Mouse (Mus musculus) C2C12 (cell line): ENCODE data around the gene Hnrnpa3.

Source experiments
- CEBPB ChIP-seq: IDR thresholded peaks from one replicate; pipeline ENCODE4 v1.6.1; 2011; ENCODE audit warnings: low read depth, mild to moderate bottlenecking, control low read depth, moderate library complexity
- CTCF ChIP-seq: IDR thresholded peaks from one replicate; pipeline ENCODE4 v1.5.1; 2011; ENCODE audit not compliant: control insufficient read depth, insufficient read depth, insufficient read length
- MAX ChIP-seq: IDR thresholded peaks from one replicate; pipeline ENCODE4 v1.6.1; 2011; ENCODE audit warnings: mild to moderate bottlenecking, control low read depth
- USF1 ChIP-seq: IDR thresholded peaks from one replicate; pipeline ENCODE4 v1.6.1; 2011; ENCODE audit warnings: low read depth, mild to moderate bottlenecking, control low read depth, moderate library complexity

DNA sequence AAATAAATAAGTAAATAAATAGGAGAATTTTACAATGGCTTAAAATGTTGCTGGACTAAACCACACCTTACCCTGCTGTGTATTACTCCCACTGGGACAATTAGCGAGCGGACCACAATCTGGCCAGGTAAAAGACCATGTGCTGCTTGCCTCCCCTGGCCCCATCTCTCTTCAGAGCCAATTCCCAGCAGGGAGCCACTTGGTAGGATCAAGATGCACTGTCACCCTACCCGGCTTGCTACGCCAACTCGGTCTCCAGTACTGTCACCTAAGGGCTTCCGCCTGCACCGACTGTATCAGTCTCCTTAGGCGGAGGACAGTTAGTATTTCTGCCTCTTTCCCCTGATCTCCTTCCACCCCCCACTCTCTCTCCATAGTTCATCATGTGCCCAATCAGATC lies 30.6 kb upstream of the Hnrnpa3 start:
- TF ChIP-seq CEBPB (no peak), CTCF (no peak), USF1 (no peak), MAX (no peak)
